Mouse (Mus musculus) gastrocnemius, postnatal 36 days (tissue): ENCODE measurements around the gene Slc4a5. TPM values are rescaled to one million over a fixed set of nuclear protein-coding genes. Genes with fewer than 3 reads are reported as not detected.

Source experiments
- DNase-seq, 2 experiments: peaks; one replicate each; pipeline ENCODE4 v3.0.0; 2022
- intact Hi-C: fragments of 180-260 bp; cut with DNase I; formaldehyde crosslinking; loops from one replicate; pipeline ENCODE4 v1.15.1; 2025
- total RNA-seq, 2 experiments: library from RNA; stranded (reverse); gene quantifications; 2 replicates each; pipeline ENCODE4 v1.2.3; 2021

Gene Slc4a5
- total RNA-seq, 2 experiments from 2014 or later, result not detected

DNA sequence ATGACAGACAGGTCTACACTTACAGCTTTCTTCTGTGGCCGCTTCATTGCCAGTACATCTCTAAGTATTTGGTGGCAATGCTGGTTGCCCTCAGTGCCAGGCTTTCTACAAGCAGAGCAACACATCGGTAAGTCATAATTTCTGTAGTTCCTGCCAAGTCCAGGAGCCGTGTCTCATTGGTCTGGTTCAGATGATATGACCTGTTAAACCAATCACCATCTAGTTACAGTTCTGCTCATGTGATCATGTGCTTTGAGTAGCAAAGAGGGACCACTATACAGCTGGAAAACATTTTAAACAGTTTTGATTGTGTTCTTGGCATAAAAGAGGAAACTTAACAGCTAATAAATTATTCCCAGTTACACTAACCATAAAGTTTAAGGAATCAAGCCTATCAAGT lies 128.3 kb downstream of the Slc4a5 start:
- DNase-seq, result no peak
- intact Hi-C loops, result no loop called here

DNA sequence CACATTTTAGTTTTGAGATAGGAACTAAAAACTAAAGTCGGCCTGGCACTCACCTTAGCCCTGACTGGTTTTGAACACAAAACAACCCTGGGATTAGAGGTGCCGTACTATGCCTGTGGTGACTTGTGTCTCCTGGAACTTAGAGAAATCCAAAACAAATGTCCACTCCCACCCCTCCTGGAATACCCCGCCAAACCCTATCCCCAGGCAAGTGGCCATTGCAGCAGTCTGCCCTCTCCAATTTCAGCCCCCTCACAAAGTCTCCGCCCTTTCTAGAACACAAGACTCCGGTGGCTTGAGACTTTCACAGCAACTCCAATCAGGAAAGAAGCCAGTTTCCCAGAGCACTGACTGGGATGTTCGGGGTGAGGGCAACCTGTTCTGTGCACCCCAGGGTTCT lies 129.2 kb downstream of the Slc4a5 start, which contains the start of gene Bola3:
Gene Bola3 (plus strand): TSS at position 275 of the 400 bp plus-strand sequence.
- no peak for DNase-seq
- intact Hi-C loops, result no loop called here

DNA sequence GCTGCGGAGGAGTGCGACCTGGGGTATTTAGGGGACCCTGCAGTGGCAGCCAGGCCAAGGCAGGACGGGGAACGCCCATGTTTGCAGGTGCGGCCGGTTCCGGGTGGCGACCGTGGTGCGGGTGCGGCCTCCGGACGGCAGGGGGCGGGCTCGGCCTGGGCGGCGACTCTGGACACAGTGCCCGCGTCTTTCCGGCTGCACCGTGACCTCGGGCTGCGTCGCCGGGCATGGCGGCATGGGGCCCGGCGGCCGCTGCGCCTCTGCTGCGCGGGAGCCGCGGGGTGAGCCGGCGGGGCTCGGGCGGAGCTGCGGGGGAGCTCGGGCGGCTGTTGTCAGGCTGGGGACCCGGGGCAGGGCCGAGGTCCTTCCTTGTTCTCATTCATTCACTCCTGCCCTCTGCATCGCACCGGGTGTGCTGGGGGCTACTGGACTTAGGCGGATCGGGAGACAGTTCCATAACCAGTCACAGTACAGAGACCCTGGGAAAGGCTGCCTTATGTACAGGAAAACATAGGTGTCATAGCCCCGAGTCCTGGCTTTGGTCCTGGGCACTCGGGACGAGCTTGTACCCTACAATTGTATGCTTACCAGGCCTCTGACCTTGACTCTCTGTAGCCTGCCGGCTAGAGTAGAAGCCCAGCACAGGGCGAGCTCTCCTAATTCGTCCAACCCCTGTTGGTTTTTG lies 129.8 kb downstream of the Slc4a5 start:
- intact Hi-C loops, result no loop called here
- DNase-seq, result peak; percentile 80 to 86

DNA sequence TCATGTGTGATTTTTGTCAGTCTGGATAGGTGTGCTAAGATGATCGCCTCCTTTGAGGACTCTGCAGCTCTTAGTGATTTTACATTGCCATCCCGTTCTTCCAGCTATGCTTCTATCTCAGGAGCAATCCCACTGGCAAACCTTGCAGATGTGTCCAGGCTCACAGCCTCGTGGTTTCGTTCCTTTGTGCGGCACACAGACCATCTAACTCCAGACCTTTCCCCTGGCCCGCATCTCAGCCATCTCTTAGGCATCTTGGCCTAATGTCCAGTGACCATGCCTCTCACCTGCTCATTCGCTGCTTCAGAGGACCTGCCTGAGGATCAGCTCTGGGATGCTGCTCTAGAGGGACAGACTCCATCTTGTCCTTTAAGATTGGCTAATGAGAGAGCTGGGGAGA lies 130.5 kb downstream of the Slc4a5 start:
- intact Hi-C loops, result loop anchor here (10.0 kb wide), 1 partner anchor 325 kb away; the partner anchor contains the start of gene Cd207
- no peak for DNase-seq

GRCm38 (mm10) chr6:83350851-83351405 lies 131.3 kb downstream of the Slc4a5 start:
- no peak for DNase-seq
- intact Hi-C loops, result loop anchor here (10.0 kb wide), 1 partner anchor 324 kb away; the partner anchor contains the start of gene Cd207

DNA sequence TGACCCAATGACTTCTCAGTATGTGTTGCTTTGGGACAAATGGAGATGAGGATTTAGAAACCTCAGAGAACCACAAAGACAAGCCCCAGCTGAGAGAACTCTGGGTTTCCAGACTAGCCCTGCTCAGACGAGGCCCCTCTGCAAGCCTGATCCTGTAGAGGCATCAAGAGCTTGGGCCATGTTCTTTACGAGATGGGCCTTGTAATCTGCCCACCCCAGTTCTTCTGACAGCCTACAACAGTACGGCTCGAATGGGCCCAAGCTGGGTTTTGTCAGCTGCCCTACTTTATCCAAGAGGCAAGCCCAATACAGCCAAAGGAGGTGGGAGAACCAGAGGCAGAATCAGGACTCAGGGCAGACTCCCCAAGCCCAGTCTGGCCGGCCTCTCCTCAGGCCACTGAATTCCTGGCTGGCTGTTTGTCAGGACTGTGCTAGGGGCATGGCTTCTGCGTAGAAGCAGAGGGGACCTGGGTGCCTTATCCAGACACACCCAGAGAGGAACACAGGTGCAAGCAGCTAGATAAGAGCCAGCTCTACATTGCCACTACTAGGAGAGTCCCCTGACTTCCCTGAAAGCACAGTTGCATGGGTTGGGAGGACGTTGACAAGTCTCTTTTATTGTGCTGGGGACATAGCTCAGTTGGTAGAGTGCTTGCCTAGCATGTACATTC lies 132.0 kb downstream of the Slc4a5 start:
- no peak for DNase-seq
- intact Hi-C loops, result loop anchor here (10.0 kb wide), 1 partner anchor 323 kb away; the partner anchor contains the start of gene Cd207

- intact Hi-C loops, result loop anchor here (10.0 kb wide), 1 partner anchor 322 kb away; the partner anchor contains the start of gene Cd207
- DNase-seq, result no peak
Measured at GRCm38 (mm10) chr6:83352666-83353410, 133.2 kb downstream of the Slc4a5 start.

Other genes with a start within 250 kb of the Slc4a5 start
- 1 to 10 TPM; 2.4 to 2.5 TPM for gene Dok1, start 186.4 kb upstream of the Slc4a5 start, total RNA-seq
- gene Loxl3, start 185.7 kb upstream of the Slc4a5 start, total RNA-seq, result 1 to 10 TPM; 2.9 to 3.1 TPM
- 10 to 100 TPM; 82.8 to 88.8 TPM for gene Aup1, start 165.3 kb upstream of the Slc4a5 start, total RNA-seq
- gene Htra2, start 164.6 kb upstream of the Slc4a5 start, total RNA-seq, result 10 to 100 TPM; 16.7 to 18.3 TPM
- gene Dqx1, start 162.0 kb upstream of the Slc4a5 start, total RNA-seq, result under 1 TPM; 0.26 to 0.32 TPM
- gene Tlx2, start 149.5 kb upstream of the Slc4a5 start, total RNA-seq, result not detected
- gene Pcgf1, start 142.0 kb upstream of the Slc4a5 start, total RNA-seq, result 1 to 10 TPM; 4.5 to 7.4 TPM
- gene Lbx2, start 133.5 kb upstream of the Slc4a5 start, total RNA-seq, result under 1 TPM in 1 of 2 experiments, not detected in 1; 0.56 TPM
- gene Ccdc142, start 118.2 kb upstream of the Slc4a5 start, total RNA-seq, result 1 to 10 TPM; 1.2 to 3.1 TPM
- 1 to 10 TPM in 1 of 2 experiments, under 1 TPM in 1; 0.69 to 1.0 TPM for gene Gm42688, start 118.2 kb upstream of the Slc4a5 start, total RNA-seq
- 100 to 1,000 TPM in 1 of 2 experiments, 10 to 100 TPM in 1; 91.0 to 103 TPM for gene Mrpl53, start 110.8 kb upstream of the Slc4a5 start, total RNA-seq
- gene Mogs, start 104.3 kb upstream of the Slc4a5 start, total RNA-seq, result 1 to 10 TPM; 4.4 to 4.5 TPM
- gene Wbp1, start 98.3 kb upstream of the Slc4a5 start, total RNA-seq, result 10 to 100 TPM; 35.4 to 35.8 TPM
- 10 to 100 TPM; 14.3 to 14.5 TPM for gene Ino80b, start 94.4 kb upstream of the Slc4a5 start, total RNA-seq
- gene Rtkn, start 84.4 kb upstream of the Slc4a5 start, total RNA-seq, result 10 to 100 TPM; 11.3 to 13.8 TPM
- 1 to 10 TPM in 1 of 2 experiments, under 1 TPM in 1; 0.92 to 1.3 TPM for gene Wdr54, start 63.4 kb upstream of the Slc4a5 start, total RNA-seq
- under 1 TPM in 1 of 2 experiments, not detected in 1; 0.13 TPM for gene 1700003E16Rik, start 63.4 kb upstream of the Slc4a5 start, total RNA-seq
- gene Dctn1, start 53.9 kb upstream of the Slc4a5 start, total RNA-seq, result 100 to 1,000 TPM; 128 to 135 TPM
- gene Mthfd2, start 106.1 kb downstream of the Slc4a5 start, total RNA-seq, result 1 to 10 TPM; 4.3 to 8.2 TPM
- 1 to 10 TPM; 9.5 to 9.8 TPM for gene Mob1a, start 106.2 kb downstream of the Slc4a5 start, total RNA-seq
- gene Bola3, start 129.3 kb downstream of the Slc4a5 start, total RNA-seq, result 100 to 1,000 TPM; 223 to 243 TPM
- 10 to 100 TPM; 21.1 to 23.7 TPM for gene Tet3, start 239.3 kb downstream of the Slc4a5 start, total RNA-seq